Mouse (Mus musculus): ENCODE data around the gene Bard1.

- TF ChIP-seq POLR2A (IDR thresholded peaks at IDR 0.05; ENCODE audit: extremely low read depth, insufficient read depth, low read length): no peak
- no peak for TF ChIP-seq CTCF (IDR thresholded peaks at IDR 0.05; ENCODE audit: extremely low read depth, insufficient read depth, low read length)
Observed at GRCm38 (mm10) chr1:71096031-71096430, 6.9 kb downstream of the Bard1 start.
